Mouse (Mus musculus): ENCODE results near the gene Sync. TPM values are rescaled to one million over a fixed set of nuclear protein-coding genes. Genes with fewer than 3 reads are reported as not detected.
A peak's percentile ranks its signal among the peaks of the same experiment; 100 is the strongest.

Sync gene
- polyA plus RNA-seq, 1 experiment from 2014 or later, result 1.6 TPM

DNA sequence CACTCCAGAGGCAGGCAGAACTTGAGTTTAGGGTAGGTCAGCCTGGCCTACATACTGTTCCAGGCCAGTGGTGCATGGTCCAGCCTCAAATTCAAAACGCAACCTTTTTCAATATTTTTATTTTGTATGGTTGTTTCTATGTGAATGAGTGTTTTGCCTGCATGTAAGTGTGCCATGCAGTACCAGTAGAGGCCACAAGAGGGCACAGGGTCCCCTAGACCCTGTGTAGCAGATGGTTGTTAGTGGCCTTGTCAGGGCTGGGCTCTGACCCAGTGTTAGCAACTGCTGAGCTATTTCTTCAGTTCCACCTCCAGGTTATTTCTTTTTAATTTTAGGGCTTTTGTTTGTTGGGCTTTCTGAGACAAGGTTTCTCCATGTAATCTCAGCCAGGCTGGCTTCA, 63.2 kb downstream of the Sync start:
- no peaks in the 10 kb centered on the region for H3K9me3 ChIP-seq (ENCODE audit: control insufficient read depth, low read length)
- 18% methylated on average over 1 of the region's 1 CpGs for WGBS
- no peak overlapping the region for H3K4me3 ChIP-seq (ENCODE audit: low read depth, low read length)
- DNase-seq (ENCODE audit: low spot score) (peak; percentile 82), ATAC-seq (ENCODE audit: insufficient read depth, low FRiP score, low TSS enrichment) (peak; percentile 38; the same call in 1 of the 2 replicates)
- no peak overlapping the region for H3K9ac ChIP-seq (ENCODE audit: low read length)
- no peaks in the 10 kb centered on the region for H3K4me1 ChIP-seq (ENCODE audit: control insufficient read depth, insufficient read depth, low read length)
- H3K27me3 ChIP-seq (ENCODE audit: control insufficient read depth, insufficient read depth, low read length), result no peaks in the 10 kb centered on the region
- no peak overlapping the region for H3K4me2 ChIP-seq (ENCODE audit: low read depth)
- H3K27ac ChIP-seq (ENCODE audit: low read depth, low read length), result no peak overlapping the region
- H3K36me3 ChIP-seq (ENCODE audit: control insufficient read depth, insufficient read depth, low read length), result peaks cover 2% of the 10 kb centered on the region; the same call in 1 of the 2 replicates

- WGBS, result 77% methylated on average over 6 of the region's 6 CpGs
- no peak overlapping the region for H3K4me3 ChIP-seq (ENCODE audit: low read depth, low read length)
- no peak overlapping the region for H3K9ac ChIP-seq (ENCODE audit: low read length)
- peaks cover 2% of the 10 kb centered on the region for H3K36me3 ChIP-seq (ENCODE audit: control insufficient read depth, insufficient read depth, low read length)
- no peaks in the 10 kb centered on the region for H3K27me3 ChIP-seq (ENCODE audit: control insufficient read depth, insufficient read depth, low read length)
- no peak for ATAC-seq (ENCODE audit: insufficient read depth, low FRiP score, low TSS enrichment)
- no peaks in the 10 kb centered on the region for H3K9me3 ChIP-seq (ENCODE audit: control insufficient read depth, low read length)
- no peak overlapping the region for H3K4me2 ChIP-seq (ENCODE audit: low read depth)
- DNase-seq (ENCODE audit: low spot score), result no peak
- no peak overlapping the region for H3K27ac ChIP-seq (ENCODE audit: low read depth, low read length)
- H3K4me1 ChIP-seq (ENCODE audit: control insufficient read depth, insufficient read depth, low read length), result no peaks in the 10 kb centered on the region
Observed at GRCm38 (mm10) chr4:129351111-129351510, 63.7 kb downstream of the Sync start.

GRCm38 (mm10) chr4:129353176-129353575, 65.8 kb downstream of the Sync start:
- DNase-seq (ENCODE audit: low spot score) (no peak), ATAC-seq (ENCODE audit: insufficient read depth, low FRiP score, low TSS enrichment) (no peak)
- Histone ChIP-seq H3K9ac (ENCODE audit: low read length) (no peak overlapping the region), H3K4me2 (ENCODE audit: low read depth) (no peak overlapping the region), H3K4me1 (ENCODE audit: control insufficient read depth, insufficient read depth, low read length) (no peaks in the 10 kb centered on the region), H3K4me3 (ENCODE audit: low read depth, low read length) (no peak overlapping the region), H3K9me3 (ENCODE audit: control insufficient read depth, low read length) (no peaks in the 10 kb centered on the region), H3K27ac (ENCODE audit: low read depth, low read length) (no peak overlapping the region), H3K36me3 (ENCODE audit: control insufficient read depth, insufficient read depth, low read length) (peaks cover 2% of the 10 kb centered on the region; the same call in 1 of the 2 replicates), H3K27me3 (ENCODE audit: control insufficient read depth, insufficient read depth, low read length) (no peaks in the 10 kb centered on the region)
- WGBS, result 89% methylated on average over 12 of the region's 12 CpGs

- ATAC-seq (ENCODE audit: insufficient read depth, low FRiP score, low TSS enrichment), result no peak
- no peak for DNase-seq (ENCODE audit: low spot score)
- Histone ChIP-seq H3K9me3 (ENCODE audit: control insufficient read depth, low read length) (no peaks in the 10 kb centered on the region), H3K27me3 (ENCODE audit: control insufficient read depth, insufficient read depth, low read length) (no peaks in the 10 kb centered on the region), H3K4me3 (ENCODE audit: low read depth, low read length) (no peak overlapping the region), H3K4me2 (ENCODE audit: low read depth) (no peak overlapping the region), H3K36me3 (ENCODE audit: control insufficient read depth, insufficient read depth, low read length) (peaks cover 2% of the 10 kb centered on the region; the same call in 1 of the 2 replicates), H3K9ac (ENCODE audit: low read length) (no peak overlapping the region), H3K4me1 (ENCODE audit: control insufficient read depth, insufficient read depth, low read length) (no peaks in the 10 kb centered on the region), H3K27ac (ENCODE audit: low read depth, low read length) (no peak overlapping the region)
- WGBS, result 88% methylated on average over 15 of the region's 15 CpGs
Observed at GRCm38 (mm10) chr4:129354236-129354635, 66.8 kb downstream of the Sync start.

- peaks cover 2% of the 10 kb centered on the region; the same call in 1 of the 2 replicates for H3K36me3 ChIP-seq (ENCODE audit: control insufficient read depth, insufficient read depth, low read length)
- 84% methylated on average over 15 of the region's 15 CpGs for WGBS
- H3K4me1 ChIP-seq (ENCODE audit: control insufficient read depth, insufficient read depth, low read length), result no peaks in the 10 kb centered on the region
- no peaks in the 10 kb centered on the region for H3K9me3 ChIP-seq (ENCODE audit: control insufficient read depth, low read length)
- no peak for DNase-seq (ENCODE audit: low spot score)
- H3K27me3 ChIP-seq (ENCODE audit: control insufficient read depth, insufficient read depth, low read length), result no peaks in the 10 kb centered on the region
- no peak overlapping the region for H3K9ac ChIP-seq (ENCODE audit: low read length)
- H3K4me3 ChIP-seq (ENCODE audit: low read depth, low read length), result no peak overlapping the region
- no peak for ATAC-seq (ENCODE audit: insufficient read depth, low FRiP score, low TSS enrichment)
- no peak overlapping the region for H3K4me2 ChIP-seq (ENCODE audit: low read depth)
- H3K27ac ChIP-seq (ENCODE audit: low read depth, low read length), result no peak overlapping the region
Observed at GRCm38 (mm10) chr4:129357613-129358163, 70.3 kb downstream of the Sync start.

Small RNA genes lying within 50 kb of the gene (microRNA-seq; reads per million reads assigned to microRNA genes)
- not detected for gene Gm22994

Other genes with a start within 250 kb of the Sync start
- gene Rnf19b, start 229.3 kb upstream of the Sync start, polyA plus RNA-seq (2014; fragmentation: Nextera tagmentation; extraction: Ambion mirVana), result 11.8 and 13.6 TPM in 2 replicates
- 1.5 TPM in 2 replicates for gene Tmem54, start 182.1 kb upstream of the Sync start, polyA plus RNA-seq (2014; fragmentation: Nextera tagmentation; extraction: Ambion mirVana)
- gene Hpca, start 165.6 kb upstream of the Sync start, polyA plus RNA-seq (2014; fragmentation: Nextera tagmentation; extraction: Ambion mirVana), result 7.2 and 8.9 TPM in 2 replicates
- 23.5 and 26.2 TPM in 2 replicates for gene Fndc5, start 150.6 kb upstream of the Sync start, polyA plus RNA-seq (2014; fragmentation: Nextera tagmentation; extraction: Ambion mirVana)
- gene S100pbp, start 97.9 kb upstream of the Sync start, polyA plus RNA-seq (2014; fragmentation: Nextera tagmentation; extraction: Ambion mirVana), result 21.3 and 21.5 TPM in 2 replicates
- gene Yars, start 97.9 kb upstream of the Sync start, polyA plus RNA-seq (2014; fragmentation: Nextera tagmentation; extraction: Ambion mirVana), result 103 and 115 TPM in 2 replicates
- gene C77080, start 26.2 kb upstream of the Sync start, polyA plus RNA-seq (2014; fragmentation: Nextera tagmentation; extraction: Ambion mirVana), result 3.9 and 4.3 TPM in 2 replicates
- 483 and 511 TPM in 2 replicates for gene Rbbp4, start 47.8 kb downstream of the Sync start, polyA plus RNA-seq (2014; fragmentation: Nextera tagmentation; extraction: Ambion mirVana)
- 36.7 and 42.4 TPM in 2 replicates for gene Zbtb8os, start 48.1 kb downstream of the Sync start, polyA plus RNA-seq (2014; fragmentation: Nextera tagmentation; extraction: Ambion mirVana)
- 6.7 and 7.4 TPM in 2 replicates for gene Zbtb8a, start 90.5 kb downstream of the Sync start, polyA plus RNA-seq (2014; fragmentation: Nextera tagmentation; extraction: Ambion mirVana)
- 2.1 and 2.6 TPM in 2 replicates for gene Zbtb8b, start 153.2 kb downstream of the Sync start, polyA plus RNA-seq (2014; fragmentation: Nextera tagmentation; extraction: Ambion mirVana)
- gene Bsdc1, start 174.0 kb downstream of the Sync start, polyA plus RNA-seq (2014; fragmentation: Nextera tagmentation; extraction: Ambion mirVana), result 27.6 and 31.7 TPM in 2 replicates
- not detected in 2 replicates for gene Tssk3, start 203.4 kb downstream of the Sync start, polyA plus RNA-seq (2014; fragmentation: Nextera tagmentation; extraction: Ambion mirVana)
- gene Fam229a, start 203.6 kb downstream of the Sync start, polyA plus RNA-seq (2014; fragmentation: Nextera tagmentation; extraction: Ambion mirVana), result not detected in 2 replicates
- 1,866 and 1,920 TPM in 2 replicates for gene Marcksl1, start 226.0 kb downstream of the Sync start, polyA plus RNA-seq (2014; fragmentation: Nextera tagmentation; extraction: Ambion mirVana)